Mouse (Mus musculus) stomach, embryonic 14.5 days (tissue): ENCODE data around the gene Spryd4. TPM values are rescaled to one million over a fixed set of nuclear protein-coding genes. Genes with fewer than 3 reads are reported as not detected.

Source experiments
- ATAC-seq: fragments of 200-750 bp; cut with Nextera tagmentation; 2 replicates; pipeline ENCODE4 v1.8.0; 2017; ENCODE audit warnings: low read depth, moderate TSS enrichment; ENCODE audit not compliant: insufficient number of reproducible peaks, insufficient read depth, low FRiP score
- H3K27ac ChIP-seq: fragments of 300-500 bp; sonication (generic); 2 replicates; pipeline ENCODE4 v1.5.1; 2014; ENCODE audit warnings: mild to moderate bottlenecking, low read length, moderate library complexity, mixed read lengths
- H3K27me3 ChIP-seq: fragments of 300-500 bp; sonication (generic); 2 replicates; pipeline ENCODE4 v1.6.1; 2014; ENCODE audit warnings: low read length, control low read depth, mixed read lengths; ENCODE audit not compliant: control insufficient read depth, insufficient read depth
- H3K36me3 ChIP-seq: fragments of 300-500 bp; sonication (generic); 2 replicates; pipeline ENCODE4 v1.6.1; 2014; ENCODE audit warnings: mild to moderate bottlenecking, control low read depth, low read length, moderate library complexity, mixed read lengths; ENCODE audit not compliant: control insufficient read depth, insufficient read depth
- H3K4me1 ChIP-seq: fragments of 300-500 bp; sonication (generic); 2 replicates; pipeline ENCODE4 v1.6.1; 2014; ENCODE audit warnings: low read length, control low read depth, mixed read lengths; ENCODE audit not compliant: control insufficient read depth, insufficient read depth
- H3K4me2 ChIP-seq: fragments of 300-500 bp; sonication (generic); replicated peaks from 2 replicates; pipeline ENCODE4 v1.6.1; 2014; ENCODE audit warnings: low read depth, low read length, control low read depth
- H3K4me3 ChIP-seq: fragments of 300-500 bp; sonication (generic); 2 replicates; pipeline ENCODE4 v1.5.1; 2014; ENCODE audit warnings: low read depth, low read length, control low read depth
- H3K9ac ChIP-seq: fragments of 300-500 bp; sonication (generic); replicated peaks from 2 replicates; pipeline ENCODE4 v1.6.1; 2014; ENCODE audit warnings: low read depth, mild to moderate bottlenecking, control low read depth, low read length, moderate library complexity, mixed read lengths
- H3K9me3 ChIP-seq: fragments of 300-500 bp; sonication (generic); 2 replicates; pipeline ENCODE4 v1.6.1; 2016; ENCODE audit warnings: low read depth, low read length, control low read depth; ENCODE audit not compliant: control insufficient read depth
- WGBS: fragments of 180-500 bp; shearing (Covaris S2); extraction: QIAGEN DNeasy Blood & Tissue Kit; methylation state at CpG from one replicate; pipeline ENCODE4 v1.1.7; 2014; 5-methylcytosine and 5-hydroxymethylcytosine counted together
- polyA plus RNA-seq: library from polyadenylated mRNA; unstranded; fragments of >200 nt; fragmentation: Nextera tagmentation; extraction: Ambion mirVana; gene quantifications from 2 replicates; pipeline ENCODE4 v1.2.1, GENCODE M21; 2014

Spryd4 gene
- polyA plus RNA-seq, 1 experiment from 2014 or later: 33.7 TPM

DNA sequence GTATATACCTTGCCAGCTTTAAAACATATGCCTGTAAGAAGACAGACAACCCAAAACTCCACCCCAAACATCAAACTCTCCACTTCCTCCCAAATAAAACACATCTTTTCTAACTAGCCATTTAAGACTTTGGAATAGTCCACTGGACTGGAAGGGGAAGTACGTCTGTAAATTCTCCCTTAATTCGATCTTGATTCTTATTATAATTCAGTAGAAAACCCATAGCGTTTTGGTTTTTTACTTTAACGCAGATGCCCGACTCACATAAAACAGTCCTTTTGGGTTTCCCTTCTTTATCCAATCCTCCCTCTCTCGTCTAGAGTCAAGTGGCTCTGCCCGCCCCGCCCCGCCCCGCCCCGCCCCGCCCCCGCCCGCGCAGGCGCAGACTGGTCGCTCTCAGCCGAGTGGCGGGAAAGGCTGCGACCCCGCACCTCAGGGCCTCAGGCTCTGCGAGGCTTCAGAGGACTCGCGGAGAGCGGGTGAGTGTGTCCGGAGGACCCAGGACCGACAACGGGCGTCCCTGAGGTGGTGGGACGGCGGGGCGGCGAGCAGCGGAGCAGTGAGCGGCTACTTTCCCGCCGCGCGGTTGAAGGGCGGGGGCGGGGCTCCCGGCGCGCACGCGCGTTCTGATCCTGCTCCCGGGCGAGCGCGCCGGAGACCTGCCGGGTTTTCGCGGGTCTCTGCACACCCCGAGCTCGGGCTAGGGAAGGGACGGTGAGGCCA lies 20.3 kb upstream of the Spryd4 start, which contains the start of gene Timeless:
Timeless (plus strand) TSS at position 369 of the 723 bp plus-strand sequence.
- H3K27me3 ChIP-seq: no peaks in the 10 kb centered on the region
- peak within 1 kb of the TSS; percentile 80 for H3K4me3 ChIP-seq
- H3K9ac ChIP-seq: peak within 1 kb of the TSS; percentile 83
- peak; percentile 91 for ATAC-seq
- no peaks in the 10 kb centered on the region for H3K9me3 ChIP-seq
- WGBS: under 1% methylated on average over 57 of the region's 58 CpGs
- 0 out of 2 replicates have a peak, but pooled peaks cover 4% of the 10 kb centered on the region for H3K4me1 ChIP-seq
- H3K27ac ChIP-seq: peak within 1 kb of the TSS; percentile 94
- peak within 1 kb of the TSS; percentile 82 for H3K4me2 ChIP-seq
- no peaks in the 10 kb centered on the region for H3K36me3 ChIP-seq

DNA sequence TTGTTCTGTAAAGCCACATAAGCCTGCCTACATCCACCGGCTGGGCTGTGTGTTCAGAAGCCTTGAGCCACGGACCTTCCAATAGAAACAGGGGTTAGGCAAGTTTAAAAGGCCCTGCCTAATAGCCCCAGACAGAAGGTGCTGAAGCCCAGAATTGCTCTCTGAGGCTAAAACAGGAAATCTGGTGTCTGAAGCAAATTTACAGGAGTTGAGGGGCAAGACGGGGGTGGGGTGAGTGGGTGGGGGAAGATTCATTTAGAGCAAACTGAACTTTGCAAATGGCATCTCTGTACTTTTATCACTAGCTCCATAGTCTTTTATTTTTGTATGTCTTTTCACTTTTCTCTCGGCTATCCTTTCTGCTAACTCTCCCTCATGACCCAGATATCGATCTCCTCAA lies 19.5 kb upstream of the Spryd4 start:
- Histone ChIP-seq H3K4me2 (peak overlapping the region; percentile 82), H3K36me3 (no peaks in the 10 kb centered on the region), H3K27ac (peak overlapping the region; percentile 94; the same call in 1 of the 2 replicates), H3K4me3 (peak overlapping the region; percentile 80), H3K4me1 (0 out of 2 replicates have a peak, but pooled peaks cover 4% of the 10 kb centered on the region), H3K27me3 (no peaks in the 10 kb centered on the region), H3K9me3 (no peaks in the 10 kb centered on the region), H3K9ac (peak overlapping the region; percentile 14; the same call in 1 of the 2 replicates)
- WGBS: 8% methylated on average over 5 of the region's 5 CpGs
- ATAC-seq: no peak

DNA sequence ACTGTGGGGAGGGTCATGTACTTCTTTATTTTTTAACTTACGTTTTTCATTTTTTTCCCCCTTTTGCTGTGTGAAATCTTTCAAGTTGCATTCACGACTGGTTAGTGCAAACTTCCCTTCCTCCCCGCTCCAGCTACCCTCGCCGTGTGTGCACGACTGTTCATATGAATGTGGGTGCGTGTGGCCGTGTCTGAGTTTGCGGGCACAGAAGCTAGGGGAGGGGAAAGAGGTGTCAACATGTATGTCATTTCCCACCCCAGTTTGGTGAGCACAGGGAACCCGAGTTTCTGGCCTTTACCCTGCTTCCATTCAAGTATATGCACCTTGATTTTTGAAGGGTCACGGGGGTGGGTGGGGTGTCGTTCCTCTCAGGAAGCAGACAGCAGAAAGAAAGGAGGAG lies 19.0 kb upstream of the Spryd4 start:
- Histone ChIP-seq H3K36me3 (no peaks in the 10 kb centered on the region), H3K4me1 (0 out of 2 replicates have a peak, but pooled peaks cover 4% of the 10 kb centered on the region), H3K4me3 (no peak overlapping the region), H3K27me3 (no peaks in the 10 kb centered on the region), H3K9ac (no peak overlapping the region), H3K27ac (no peak overlapping the region), H3K4me2 (no peak overlapping the region), H3K9me3 (no peaks in the 10 kb centered on the region)
- WGBS: 75% methylated on average over 12 of the region's 12 CpGs
- no peak for ATAC-seq

DNA sequence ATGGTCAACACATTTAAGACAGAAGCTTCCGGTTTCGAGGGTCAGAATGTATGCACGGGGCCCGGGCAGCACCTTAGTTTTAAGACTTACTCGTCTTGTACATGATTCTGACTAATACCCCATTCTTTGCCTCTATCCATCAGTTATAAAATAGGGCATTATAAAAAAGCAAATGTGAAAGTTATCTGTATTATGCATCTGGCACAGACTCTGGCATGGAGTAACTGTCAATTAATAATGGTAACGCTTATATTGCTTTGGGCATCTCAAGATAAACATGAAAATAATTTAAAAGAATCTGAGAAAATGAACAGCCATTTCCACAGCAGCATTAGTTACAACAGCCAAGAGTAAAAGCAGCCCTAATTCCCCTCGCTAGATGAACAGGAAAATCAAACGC lies 16.4 kb upstream of the Spryd4 start:
- Histone ChIP-seq H3K4me1 (0 out of 2 replicates have a peak, but pooled peaks cover 4% of the 10 kb centered on the region), H3K9me3 (no peaks in the 10 kb centered on the region), H3K4me3 (no peak overlapping the region), H3K27me3 (no peaks in the 10 kb centered on the region), H3K4me2 (no peak overlapping the region), H3K36me3 (no peaks in the 10 kb centered on the region), H3K27ac (no peak overlapping the region), H3K9ac (no peak overlapping the region)
- ATAC-seq: no peak
- 90% methylated on average over 8 of the region's 8 CpGs for WGBS

DNA sequence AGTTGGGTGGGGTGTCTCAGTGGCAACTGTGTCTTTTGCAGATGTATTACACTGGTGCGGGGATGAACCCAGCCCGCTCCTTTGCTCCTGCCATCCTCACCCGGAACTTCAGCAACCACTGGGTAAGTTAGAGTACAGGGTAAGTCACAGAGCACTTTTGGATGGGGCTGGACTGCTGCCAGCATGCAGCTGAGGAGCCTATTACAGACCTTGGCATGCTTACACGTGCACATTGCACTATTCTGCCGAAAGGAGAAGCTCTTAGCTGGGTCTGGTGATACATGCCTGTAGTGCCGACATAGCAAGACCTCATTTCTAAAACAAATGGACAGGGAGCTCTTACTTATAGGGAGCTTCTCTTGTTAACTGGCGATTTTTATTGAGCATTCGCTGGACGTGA lies 16.0 kb upstream of the Spryd4 start:
- ATAC-seq: no peak
- 76% methylated on average over 9 of the region's 9 CpGs for WGBS
- H3K4me2 ChIP-seq: no peak overlapping the region
- no peak overlapping the region for H3K9ac ChIP-seq
- 0 out of 2 replicates have a peak, but pooled peaks cover 4% of the 10 kb centered on the region for H3K4me1 ChIP-seq
- H3K27me3 ChIP-seq: no peaks in the 10 kb centered on the region
- H3K36me3 ChIP-seq: no peaks in the 10 kb centered on the region
- H3K9me3 ChIP-seq: no peaks in the 10 kb centered on the region
- H3K4me3 ChIP-seq: no peak overlapping the region
- H3K27ac ChIP-seq: no peak overlapping the region

DNA sequence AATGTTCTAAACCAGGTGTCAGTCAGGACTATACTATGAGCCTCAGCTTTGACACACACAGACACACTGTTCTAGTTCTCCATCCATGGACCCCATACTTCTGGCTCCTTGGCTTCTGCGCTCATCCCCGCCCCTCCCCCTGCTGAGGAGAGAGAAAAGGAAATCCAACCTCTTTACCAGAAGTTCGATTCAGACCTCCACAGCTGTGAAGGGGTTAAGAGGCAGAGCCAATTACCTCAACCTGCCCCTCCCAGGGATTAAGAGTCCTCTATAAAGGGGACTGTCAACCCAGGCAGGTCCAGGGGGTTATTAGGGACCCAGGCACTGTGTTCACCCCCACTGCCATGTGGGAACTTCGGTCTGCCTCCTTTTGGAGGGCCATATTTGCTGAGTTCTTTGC lies 13.9 kb upstream of the Spryd4 start, which contains the start of gene Mip:
Mip (plus strand) TSS at position 301 of the 400 bp plus-strand sequence.
- Histone ChIP-seq H3K27ac (no peak within 1 kb of the TSS), H3K4me1 (no peaks in the 10 kb centered on the region), H3K36me3 (no peaks in the 10 kb centered on the region), H3K9ac (no peak within 1 kb of the TSS), H3K27me3 (no peaks in the 10 kb centered on the region), H3K9me3 (no peaks in the 10 kb centered on the region), H3K4me3 (no peak within 1 kb of the TSS), H3K4me2 (no peak within 1 kb of the TSS)
- WGBS: 51% methylated on average over 4 of the region's 4 CpGs
- no peak for ATAC-seq

DNA sequence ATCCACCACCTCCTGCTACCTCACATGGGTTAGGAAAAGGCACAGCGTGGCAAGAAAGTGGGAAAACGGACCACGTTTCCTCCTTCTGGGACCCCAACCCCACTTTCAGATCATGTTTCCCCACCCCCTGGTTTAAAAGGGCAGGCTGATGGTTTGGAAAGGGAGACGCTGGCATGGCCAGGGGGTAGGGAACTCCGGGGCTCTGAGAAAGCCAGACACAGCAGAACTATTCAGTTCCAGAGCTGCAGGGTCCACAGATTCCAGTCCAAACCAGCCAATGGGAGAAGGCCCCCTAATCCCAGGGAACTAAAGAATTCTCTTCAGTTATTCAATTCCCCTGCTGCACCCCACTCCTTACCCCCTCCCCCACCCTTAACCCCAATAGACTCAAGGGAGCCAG lies 13.5 kb upstream of the Spryd4 start:
- Histone ChIP-seq H3K9ac (no peak overlapping the region), H3K4me2 (no peak overlapping the region), H3K36me3 (no peaks in the 10 kb centered on the region), H3K27ac (no peak overlapping the region), H3K27me3 (no peaks in the 10 kb centered on the region), H3K4me1 (no peaks in the 10 kb centered on the region), H3K9me3 (no peaks in the 10 kb centered on the region), H3K4me3 (no peak overlapping the region)
- 58% methylated on average over 5 of the region's 5 CpGs for WGBS
- ATAC-seq: no peak

DNA sequence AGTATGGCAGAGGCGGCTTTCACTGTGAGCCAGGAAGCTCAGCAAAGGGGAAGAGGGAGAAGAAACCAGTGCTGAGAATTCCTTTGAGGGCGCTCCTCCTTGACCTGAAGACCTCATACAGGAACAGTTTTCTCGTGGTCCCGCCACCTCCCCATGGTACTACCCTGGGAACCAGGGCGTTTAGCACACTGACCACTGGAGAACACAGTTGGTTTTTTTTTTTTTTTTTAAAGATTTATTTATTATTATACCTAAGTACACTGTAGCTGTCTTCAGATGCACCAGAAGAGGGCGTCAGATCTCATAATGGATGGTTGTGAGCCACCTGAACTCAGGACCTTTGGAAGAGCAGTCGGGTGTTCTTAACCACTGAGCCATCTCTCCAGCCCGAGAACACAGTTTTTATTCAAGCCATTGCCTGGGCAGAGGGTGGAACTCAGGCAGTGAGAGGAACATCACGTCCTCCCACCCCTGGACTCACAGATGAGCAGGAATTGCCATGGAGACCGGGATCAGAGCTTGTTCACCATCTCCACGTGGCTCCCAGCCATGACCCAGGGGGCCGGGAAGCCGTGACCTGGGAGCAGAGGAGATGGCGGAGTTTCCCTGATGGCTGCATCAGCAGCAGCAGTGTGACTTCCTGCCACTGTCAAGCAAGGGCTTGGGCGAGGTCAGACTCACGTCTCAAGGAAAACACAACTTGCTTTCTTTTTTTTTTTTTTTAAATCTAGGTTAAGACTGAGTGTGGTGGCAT lies 10.1 kb upstream of the Spryd4 start:
- no peaks in the 10 kb centered on the region for H3K4me1 ChIP-seq
- H3K9me3 ChIP-seq: no peaks in the 10 kb centered on the region
- H3K27ac ChIP-seq: no peak overlapping the region
- no peak for ATAC-seq
- WGBS: 60% methylated on average over 16 of the region's 16 CpGs
- no peaks in the 10 kb centered on the region for H3K36me3 ChIP-seq
- no peak overlapping the region for H3K9ac ChIP-seq
- no peak overlapping the region for H3K4me3 ChIP-seq
- no peak overlapping the region for H3K4me2 ChIP-seq
- no peaks in the 10 kb centered on the region for H3K27me3 ChIP-seq
